Mouse (Mus musculus): ENCODE measurements around the gene Ndufs8. TPM values are rescaled to one million over a fixed set of nuclear protein-coding genes. Genes with fewer than 3 reads are reported as not detected.

Gene Ndufs8
- polyA plus RNA-seq, 1 experiment from 2014 or later, result 258 TPM

GRCm38 (mm10) chr19:3947813-3948212 lies 35.2 kb upstream of the Ndufs8 start:
- H3K4me3 ChIP-seq, result no peak overlapping the region
- H3K9me3 ChIP-seq, result no peaks in the 10 kb centered on the region
- peaks cover 15% of the 10 kb centered on the region for H3K27me3 ChIP-seq (replicated peaks; ENCODE audit: low read depth, poor library complexity, severe bottlenecking)
- no peaks in the 10 kb centered on the region for H3K36me3 ChIP-seq (replicated peaks)
- no peak for DNase-seq (ENCODE audit: low spot score)
- H3K4me1 ChIP-seq, result peaks cover 5% of the 10 kb centered on the region
- no peak overlapping the region for H3K27ac ChIP-seq (replicated peaks)
- 77% methylated on average over 3 of the region's 3 CpGs for WGBS

DNA sequence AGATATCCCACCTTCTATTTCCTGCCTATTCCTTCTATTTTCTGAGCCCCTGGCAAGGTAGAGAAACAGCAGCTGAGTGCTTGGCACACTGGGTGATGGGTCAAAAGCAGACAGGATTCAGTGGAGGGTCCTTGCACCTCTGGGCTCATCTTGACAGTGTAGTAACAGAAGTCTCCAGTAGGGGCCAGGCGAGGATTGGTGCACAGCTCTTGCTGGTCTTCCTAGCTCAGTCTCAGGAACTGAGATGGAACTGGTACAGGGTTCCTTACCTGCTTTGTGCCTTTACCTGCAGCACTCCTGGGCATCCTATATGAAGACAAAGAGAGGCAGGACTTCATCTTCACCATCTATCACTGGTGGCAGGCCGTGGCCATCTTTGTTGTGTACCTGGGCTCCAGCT lies 34.1 kb upstream of the Ndufs8 start:
- peak; percentile 70 for DNase-seq (ENCODE audit: low spot score)
- no peak overlapping the region for H3K4me3 ChIP-seq
- WGBS, result 18% methylated on average over 2 of the region's 2 CpGs

GRCm38 (mm10) chr19:3945872-3946564 lies 33.4 kb upstream of the Ndufs8 start:
- Histone ChIP-seq H3K36me3 (replicated peaks) (no peaks in the 10 kb centered on the region), H3K27me3 (replicated peaks; ENCODE audit: low read depth, poor library complexity, severe bottlenecking) (peaks cover 32% of the 10 kb centered on the region), H3K4me3 (no peak overlapping the region), H3K27ac (replicated peaks) (no peak overlapping the region), H3K9me3 (no peaks in the 10 kb centered on the region), H3K4me1 (peaks cover 7% of the 10 kb centered on the region)
- no peak for DNase-seq (ENCODE audit: low spot score)
- 38% methylated on average over 10 of the region's 10 CpGs for WGBS

More for the DNA sequence above, 34.1 kb upstream of the Ndufs8 start:
- Histone ChIP-seq H3K9me3 (no peaks in the 10 kb centered on the region), H3K27ac (replicated peaks) (no peak overlapping the region), H3K27me3 (replicated peaks; ENCODE audit: low read depth, poor library complexity, severe bottlenecking) (peaks cover 26% of the 10 kb centered on the region), H3K4me1 (peaks cover 7% of the 10 kb centered on the region), H3K36me3 (replicated peaks) (no peaks in the 10 kb centered on the region)

DNA sequence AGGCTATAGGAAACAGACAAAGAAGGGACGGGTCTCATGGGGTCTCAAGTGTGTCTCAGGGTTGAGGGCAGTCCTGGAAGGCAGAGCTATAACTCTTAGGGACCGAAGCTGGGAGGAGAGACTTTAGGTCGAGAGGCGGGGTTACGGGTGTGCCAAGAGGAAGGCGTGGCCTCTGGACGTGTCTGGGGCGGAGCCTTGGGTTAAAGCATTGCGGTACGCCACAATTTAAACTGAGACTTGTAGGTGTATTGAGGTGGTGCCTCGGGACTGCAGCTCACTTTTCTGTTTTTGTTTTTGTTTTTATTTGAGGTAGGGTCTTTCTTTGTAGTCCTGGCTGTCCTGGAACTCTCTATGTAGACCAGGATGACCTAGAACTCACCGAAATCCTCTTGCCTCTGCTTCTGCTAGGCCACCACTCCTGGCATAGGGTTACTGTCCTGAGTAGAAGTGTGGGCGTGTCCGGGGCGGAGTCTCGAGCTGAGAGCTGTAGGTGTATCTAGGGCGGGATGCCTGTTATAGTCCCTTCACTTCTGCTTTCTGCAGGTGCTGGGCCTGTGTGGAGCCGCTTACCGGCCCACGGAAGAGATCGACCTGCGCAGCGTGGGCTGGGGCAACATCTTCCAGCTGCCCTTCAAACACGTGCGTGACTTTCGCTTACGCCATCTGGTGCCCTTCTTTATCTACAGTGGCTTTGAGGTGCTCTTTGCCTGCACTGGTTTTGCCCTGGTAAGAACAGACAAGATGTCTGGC lies 30.6 kb upstream of the Ndufs8 start:
- no peak for DNase-seq (ENCODE audit: low spot score)
- Histone ChIP-seq H3K4me3 (peak overlapping the region; percentile 20; the same call in 1 of the 2 replicates), H3K27me3 (replicated peaks; ENCODE audit: low read depth, poor library complexity, severe bottlenecking) (peaks cover 32% of the 10 kb centered on the region), H3K27ac (replicated peaks) (no peak overlapping the region), H3K9me3 (no peaks in the 10 kb centered on the region), H3K36me3 (replicated peaks) (no peaks in the 10 kb centered on the region), H3K4me1 (peaks cover 7% of the 10 kb centered on the region)
- WGBS, result 22% methylated on average over 27 of the region's 27 CpGs

- H3K27me3 ChIP-seq (replicated peaks; ENCODE audit: low read depth, poor library complexity, severe bottlenecking), result peaks cover 32% of the 10 kb centered on the region
- DNase-seq (ENCODE audit: low spot score), result no peak
- H3K9me3 ChIP-seq, result no peaks in the 10 kb centered on the region
- 83% methylated on average over 7 of the region's 7 CpGs for WGBS
- H3K36me3 ChIP-seq (replicated peaks), result no peaks in the 10 kb centered on the region
- no peak overlapping the region for H3K27ac ChIP-seq (replicated peaks)
- peaks cover 7% of the 10 kb centered on the region for H3K4me1 ChIP-seq
- no peak overlapping the region for H3K4me3 ChIP-seq
Observed at GRCm38 (mm10) chr19:3942315-3942714, 29.7 kb upstream of the Ndufs8 start.

- Histone ChIP-seq H3K27ac (replicated peaks) (peak overlapping the region; percentile 73), H3K4me3 (peak overlapping the region; percentile 64), H3K9me3 (no peaks in the 10 kb centered on the region), H3K4me1 (peaks cover 17% of the 10 kb centered on the region), H3K27me3 (replicated peaks; ENCODE audit: low read depth, poor library complexity, severe bottlenecking) (peaks cover 28% of the 10 kb centered on the region), H3K36me3 (replicated peaks) (no peaks in the 10 kb centered on the region)
- WGBS, result 7% methylated on average over 22 of the region's 22 CpGs
- DNase-seq (ENCODE audit: low spot score), result peak; percentile 61
Observed at GRCm38 (mm10) chr19:3935896-3936850, 23.6 kb upstream of the Ndufs8 start.

GRCm38 (mm10) chr19:3935032-3935895 lies 22.7 kb upstream of the Ndufs8 start, which contains the start of gene Unc93b1:
Unc93b1 (plus strand) TSS chr19:3935186.
- no peaks in the 10 kb centered on the region for H3K9me3 ChIP-seq
- WGBS, result 5% methylated on average over 42 of the region's 42 CpGs
- DNase-seq (ENCODE audit: low spot score), result peak; percentile 75
- H3K36me3 ChIP-seq (replicated peaks), result no peaks in the 10 kb centered on the region
- peak within 1 kb of the TSS; percentile 73 for H3K27ac ChIP-seq (replicated peaks)
- H3K27me3 ChIP-seq (replicated peaks; ENCODE audit: low read depth, poor library complexity, severe bottlenecking), result peaks cover 31% of the 10 kb centered on the region
- H3K4me1 ChIP-seq, result peaks cover 22% of the 10 kb centered on the region
- H3K4me3 ChIP-seq, result peak within 1 kb of the TSS; percentile 64

DNA sequence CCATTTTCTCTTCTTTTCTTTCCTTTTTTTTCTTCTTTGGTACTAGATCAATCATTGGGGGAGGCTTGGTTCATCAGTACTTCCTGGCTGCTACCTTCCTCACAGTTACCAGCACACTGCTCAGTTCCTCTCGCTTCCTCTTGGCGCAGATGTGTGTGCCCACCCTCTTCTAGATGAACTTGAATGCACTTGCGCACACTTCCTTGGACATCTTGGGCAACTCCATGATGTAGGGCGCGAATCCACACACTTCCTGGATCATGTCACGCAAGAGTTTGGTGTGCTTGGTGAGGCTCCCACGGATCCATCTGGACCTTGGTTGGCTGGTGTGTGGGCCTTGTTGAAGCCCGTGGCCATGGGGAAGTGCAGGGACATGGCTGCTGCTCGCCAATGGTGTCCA lies 19.1 kb upstream of the Ndufs8 start:
- Histone ChIP-seq H3K4me3 (no peak overlapping the region), H3K27me3 (replicated peaks; ENCODE audit: low read depth, poor library complexity, severe bottlenecking) (peaks cover 25% of the 10 kb centered on the region), H3K9me3 (no peaks in the 10 kb centered on the region), H3K36me3 (replicated peaks) (no peaks in the 10 kb centered on the region), H3K4me1 (peaks cover 39% of the 10 kb centered on the region), H3K27ac (replicated peaks) (no peak overlapping the region)
- DNase-seq (ENCODE audit: low spot score), result no peak
- WGBS, result 91% methylated on average over 9 of the region's 9 CpGs

- WGBS, result 79% methylated on average over 21 of the region's 21 CpGs
- peak overlapping the region; percentile 67 for H3K27ac ChIP-seq (replicated peaks)
Observed at GRCm38 (mm10) chr19:3930262-3931057, 17.9 kb upstream of the Ndufs8 start.

GRCm38 (mm10) chr19:3929211-3929941 lies 16.8 kb upstream of the Ndufs8 start, which contains the start of gene Aldh3b1:
Aldh3b1 (minus strand) TSS chr19:3929808.
- no peaks in the 10 kb centered on the region for H3K36me3 ChIP-seq (replicated peaks)
- no peaks in the 10 kb centered on the region for H3K9me3 ChIP-seq
- H3K27ac ChIP-seq (replicated peaks), result peak within 1 kb of the TSS; percentile 67
- DNase-seq (ENCODE audit: low spot score), result no peak
- 0 out of 2 replicates have a peak, but pooled peaks cover 6% of the 10 kb centered on the region for H3K27me3 ChIP-seq (replicated peaks; ENCODE audit: low read depth, poor library complexity, severe bottlenecking)
- no peak within 1 kb of the TSS for H3K4me3 ChIP-seq
- WGBS, result 56% methylated on average over 12 of the region's 12 CpGs
- H3K4me1 ChIP-seq, result peaks cover 26% of the 10 kb centered on the region

More at GRCm38 (mm10) chr19:3930262-3931057, 17.9 kb upstream of the Ndufs8 start:
- H3K9me3 ChIP-seq, result no peaks in the 10 kb centered on the region
- H3K27me3 ChIP-seq (replicated peaks; ENCODE audit: low read depth, poor library complexity, severe bottlenecking), result peaks cover 13% of the 10 kb centered on the region; the same call in 1 of the 2 replicates
- no peak for DNase-seq (ENCODE audit: low spot score)
- peaks cover 32% of the 10 kb centered on the region for H3K4me1 ChIP-seq
- no peaks in the 10 kb centered on the region for H3K36me3 ChIP-seq (replicated peaks)
- H3K4me3 ChIP-seq, result no peak overlapping the region

Data from embryonic facial prominence, embryonic 10.5 days (tissue).